Mouse (Mus musculus): ENCODE measurements around the gene Trmt10b.

Trmt10b gene

DNA sequence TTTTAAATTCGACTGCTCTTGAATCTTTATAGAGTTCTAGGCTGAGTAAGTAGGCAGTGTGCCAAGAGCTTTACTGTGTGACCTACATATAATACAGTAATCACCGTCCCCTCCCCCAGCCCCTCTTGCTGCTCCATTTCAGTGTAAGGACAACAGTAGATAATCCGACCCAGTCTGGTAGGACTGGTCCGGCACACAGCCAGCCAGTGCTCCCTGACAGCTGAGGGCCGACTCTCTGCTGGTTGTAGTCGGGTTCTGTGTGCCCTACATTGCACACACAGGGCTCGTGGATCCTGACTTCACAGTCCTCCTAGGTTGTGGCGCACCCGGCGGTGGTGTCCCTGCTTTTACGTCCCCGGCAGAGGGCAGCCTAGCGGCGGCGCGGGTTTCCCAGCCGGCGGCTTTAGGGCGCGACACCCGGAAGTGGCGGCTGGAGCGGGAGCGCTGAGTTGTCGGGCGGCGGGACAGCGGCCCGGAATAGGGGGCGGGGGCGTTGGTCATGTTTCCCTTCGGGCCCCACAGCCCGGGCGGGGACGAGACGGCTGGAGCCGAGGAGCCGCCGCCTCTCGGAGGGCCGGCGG, 44.8 kb downstream of the Trmt10b start, which contains the start of gene Dcaf10:
TSS of gene Dcaf10 (plus strand) at position 433 of the 581 bp plus-strand sequence.
- peak; percentile 90 for DNase-seq (ENCODE audit: low read depth, low spot score)

DNA sequence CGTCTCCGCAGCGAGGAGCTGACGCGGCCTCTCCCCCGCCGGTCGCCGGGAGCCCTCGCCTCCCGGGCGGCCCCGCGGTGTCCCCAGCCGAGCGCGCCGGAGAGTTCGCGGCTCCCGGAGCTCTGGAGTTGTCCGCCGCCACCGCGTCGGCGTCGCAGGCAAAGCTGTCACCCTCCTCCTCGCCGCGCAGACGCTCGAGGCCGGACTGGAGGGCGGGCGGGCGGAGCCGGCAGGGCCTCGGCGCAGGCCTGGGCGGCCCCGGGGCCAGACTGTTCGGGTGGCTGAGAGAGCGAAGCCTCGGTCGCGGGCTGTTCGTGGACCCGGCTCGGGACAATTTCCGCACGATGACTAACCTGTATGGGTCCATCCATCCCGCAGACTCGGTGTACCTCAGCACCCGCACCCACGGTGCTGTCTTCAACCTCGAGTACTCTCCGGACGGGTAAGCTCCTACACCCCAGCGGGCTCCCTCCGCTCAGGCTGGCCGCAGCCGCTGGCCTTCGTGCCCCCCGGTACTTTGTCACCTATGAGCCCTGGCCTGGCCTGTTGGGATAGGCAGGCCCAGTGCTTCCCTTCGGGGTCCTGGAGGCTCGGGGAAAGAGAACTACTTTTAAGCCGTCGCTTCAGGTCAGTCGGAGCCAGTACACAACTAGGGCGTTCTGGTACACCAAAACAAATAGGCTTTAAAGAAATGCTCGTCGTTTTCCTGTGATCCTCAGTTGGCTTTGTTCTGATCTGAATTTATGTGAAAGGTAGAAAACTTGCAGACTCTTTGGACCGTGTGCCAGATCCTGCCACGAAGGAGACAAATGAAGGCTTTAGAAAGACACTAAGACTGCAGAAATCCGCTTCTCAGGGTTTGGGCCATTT, 45.6 kb downstream of the Trmt10b start, which contains the start of gene Exosc3:
TSS of gene Exosc3 (minus strand) at position 447 of the 870 bp plus-strand sequence.
- DNase-seq (ENCODE audit: low read depth, low spot score): peak; percentile 30

DNA sequence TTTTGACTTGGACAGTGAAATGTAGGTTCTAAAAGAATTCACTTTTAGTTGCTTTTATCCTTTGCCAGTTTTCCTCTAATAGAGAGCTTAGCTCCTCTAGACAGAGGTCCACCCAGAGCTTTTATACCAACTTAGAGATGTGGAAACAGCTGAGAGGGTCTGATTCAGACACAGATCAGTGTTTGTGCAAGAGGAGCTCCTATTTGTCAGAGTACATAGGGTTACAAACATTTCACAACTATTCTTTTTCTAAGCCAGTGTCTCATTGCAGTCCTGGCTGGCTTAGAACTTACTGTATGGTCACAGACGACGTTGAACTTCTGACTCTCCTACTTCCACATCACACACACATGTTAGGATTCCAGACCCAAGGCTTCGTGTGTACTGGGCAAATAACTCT, 59.7 kb downstream of the Trmt10b start:
- DNase-seq (ENCODE audit: low read depth, low spot score): no peak

All from forelimb bud, embryonic 11.5 days (tissue).